ENCODE assay signal across 8 mouse cellular contexts in genomic region chr8:123682073-123682761, GRCm38 (mm10). TPM values are rescaled to one million over a fixed set of nuclear protein-coding genes. Genes with fewer than 3 reads are reported as not detected.
DNase-seq lines count a peak whose midpoint lies in the region; ATAC-seq lines count a peak whose summit lies in the region.

No protein-coding gene starts in this region.

- WGBS in heart, embryonic 15.5 days = 22% methylated on average over 18 of the region's 18 CpGs
- WGBS in limb, embryonic 11.5 days = 23% methylated on average over 18 of the region's 18 CpGs

- no peak for ATAC-seq in heart, embryonic 15.5 days (replicated peaks; ENCODE audit: insufficient number of reproducible peaks, insufficient read depth, low FRiP score, low read depth)
- no peak for ATAC-seq in limb, embryonic 11.5 days (ENCODE audit: insufficient number of reproducible peaks, low FRiP score, low TSS enrichment, low read depth)
- ATAC-seq in erythroblast, adult 5-6 weeks (replicated peaks; ENCODE audit: low FRiP score, poor library complexity, severe bottlenecking) = no peak

- peak; percentile 16 for DNase-seq in left cerebral cortex, adult 11 months (ENCODE audit: low spot score)
- no peak for DNase-seq in left cerebral cortex, adult 18-20 months (ENCODE audit: low spot score in 2 of 2)
- peak; percentile 57 for DNase-seq in brain, adult 2 months (ENCODE audit: low read depth, low spot score)
- peak; percentile 83 for DNase-seq in limb, embryonic 11.5 days (ENCODE audit: low spot score)
- peak; percentile 85 for DNase-seq in mesoderm, embryonic 11.5 days (ENCODE audit: low read depth, low spot score)
- DNase-seq in layer of hippocampus, postnatal 36 days = no peak

- H3K36me3 ChIP-seq in heart, embryonic 15.5 days = no peaks in the 10 kb centered on the region
- no peaks in the 10 kb centered on the region for H3K36me3 ChIP-seq in limb, embryonic 11.5 days (ENCODE audit: control insufficient read depth, insufficient read depth, low read length)

- 0 out of 2 replicates have a peak overlapping the region, but pooled peaks have one; percentile 1 for H3K4me2 ChIP-seq in heart, embryonic 15.5 days
- peak overlapping the region; percentile 34; the same call in 1 of the 2 replicates for H3K4me2 ChIP-seq in limb, embryonic 11.5 days (ENCODE audit: low read depth, severe bottlenecking)

- no peak overlapping the region for H3K9ac ChIP-seq in heart, embryonic 15.5 days
- H3K9ac ChIP-seq in limb, embryonic 11.5 days (ENCODE audit: low read length) = no peak overlapping the region

- no peak overlapping the region for H3K4me3 ChIP-seq in heart, embryonic 15.5 days
- H3K4me3 ChIP-seq in limb, embryonic 11.5 days (ENCODE audit: low read depth, low read length) = no peak overlapping the region

- H3K27me3 ChIP-seq in heart, embryonic 15.5 days = no peaks in the 10 kb centered on the region
- no peaks in the 10 kb centered on the region for H3K27me3 ChIP-seq in limb, embryonic 11.5 days (ENCODE audit: control insufficient read depth, insufficient read depth, low read length)

- peaks cover 4% of the 10 kb centered on the region; the same call in 1 of the 2 replicates for H3K4me1 ChIP-seq in heart, embryonic 15.5 days (replicated peaks)
- H3K4me1 ChIP-seq in limb, embryonic 11.5 days (ENCODE audit: control insufficient read depth, insufficient read depth, low read length) = 0 out of 2 replicates have a peak, but pooled peaks cover 4% of the 10 kb centered on the region

- no peaks in the 10 kb centered on the region for H3K9me3 ChIP-seq in heart, embryonic 15.5 days (replicated peaks)
- no peaks in the 10 kb centered on the region for H3K9me3 ChIP-seq in limb, embryonic 11.5 days (ENCODE audit: control insufficient read depth, low read length)

- H3K27ac ChIP-seq in heart, embryonic 15.5 days = no peak overlapping the region
- no peak overlapping the region for H3K27ac ChIP-seq in limb, embryonic 11.5 days (replicated peaks; ENCODE audit: low read depth, low read length)

RNA-seq across cellular contexts. Expression of gene Rhou, which starts 28.5 kb away (rescaled TPM):
- 10 to 100 TPM; 37.7 to 43.3 TPM for total RNA-seq in left cerebral cortex, adult 18-20 months (2021)
- polyA plus RNA-seq in heart, embryonic 15.5 days (2015; fragmentation: Nextera tagmentation; extraction: Ambion mirVana) = 6.0 and 7.0 TPM in 2 replicates
- polyA plus RNA-seq in limb, embryonic 11.5 days (2014; fragmentation: Nextera tagmentation; extraction: Ambion mirVana) = 8.6 and 10.1 TPM in 2 replicates
- 6.9 and 9.0 TPM in 2 replicates for total RNA-seq in erythroblast, adult 5-6 weeks (2015; ENCODE audit: low replicate concordance)
- total RNA-seq in erythroblast, adult 5-6 weeks (2017; ENCODE audit: low replicate concordance) = 9.6 and 9.8 TPM in 2 replicates
- total RNA-seq in layer of hippocampus, postnatal 36 days (2021) = 10 to 100 TPM; 36.0 to 45.7 TPM

Comparison
In these comparisons a context has a peak if more than half of its experiments do, and no peak if none do; other contexts are left out.
1. DNase-seq: peak in left cerebral cortex, adult 11 months (single experiment), brain, adult 2 months (single experiment), limb, embryonic 11.5 days (single experiment) and mesoderm, embryonic 11.5 days (single experiment); none in left cerebral cortex, adult 18-20 months (0 of 2) and layer of hippocampus, postnatal 36 days (0 of 2).